Mouse (Mus musculus): ENCODE data around the gene Cmip.

- TF ChIP-seq CTCF (IDR thresholded peaks at IDR 0.05; ENCODE audit: low read depth) (0 out of 2 replicates have a peak, but pooled peaks have one; percentile 7), EP300 (IDR thresholded peaks at IDR 0.05; ENCODE audit: low read depth) (no peak)
Measured at GRCm38 (mm10) chr8:117261702-117262101, 4.8 kb downstream of the Cmip start.

All from liver, postnatal 0 days (tissue).